Mouse (Mus musculus): ENCODE measurements at regions not wholly inside any gene's neighbourhood (a gene's known extent, or its start where the extent isn't known, plus 50 kb on each side); places are given as distances from the start of the nearest gene placed in this dataset.
A peak's percentile ranks its signal among the peaks of the same experiment; 100 is the strongest.
"Not testable (repeated sequence)": the region's sequence is repeated elsewhere in the genome, so short reads cannot be mapped to it uniquely, and the experiment has no call there.

- WGBS = 77% methylated on average over 8 of the region's 8 CpGs
- no peak overlapping the region for H3K4me3 ChIP-seq (ENCODE audit: low read depth, low read length)
- H3K9me3 ChIP-seq (ENCODE audit: control insufficient read depth, low read length) = no peaks in the 10 kb centered on the region
- no peaks in the 10 kb centered on the region for H3K36me3 ChIP-seq (ENCODE audit: control insufficient read depth, insufficient read depth, low read length)
- ATAC-seq (replicated peaks; ENCODE audit: low FRiP score, low TSS enrichment, low read depth) = no peak
- no peaks in the 10 kb centered on the region for H3K27me3 ChIP-seq (replicated peaks; ENCODE audit: control insufficient read depth, insufficient read depth, low read length)
- H3K4me1 ChIP-seq (replicated peaks; ENCODE audit: control insufficient read depth, insufficient read depth, low read length) = no peaks in the 10 kb centered on the region
- no peak overlapping the region for H3K4me2 ChIP-seq (ENCODE audit: low read length)
- DNase-seq (ENCODE audit: low spot score) = no peak
- no peak overlapping the region for H3K9ac ChIP-seq (ENCODE audit: low read length)
- no peak overlapping the region for H3K27ac ChIP-seq (ENCODE audit: low read depth)
Observed at GRCm38 (mm10) chr1:83970641-83971285, 393.2 kb downstream of the Pid1 start.

- not testable (repeated sequence) for ATAC-seq (replicated peaks; ENCODE audit: low FRiP score, low TSS enrichment, low read depth)
Observed at GRCm38 (mm10) chr1:83964631-83965030, 399.3 kb downstream of the Pid1 start.

GRCm38 (mm10) chr1:83961761-83962160 is 402.2 kb downstream of the Pid1 start:
- no peak for DNase-seq (ENCODE audit: low spot score)
- Histone ChIP-seq H3K9me3 (ENCODE audit: control insufficient read depth, low read length) (no peaks in the 10 kb centered on the region), H3K4me2 (ENCODE audit: low read length) (no peak overlapping the region), H3K27me3 (replicated peaks; ENCODE audit: control insufficient read depth, insufficient read depth, low read length) (no peaks in the 10 kb centered on the region), H3K27ac (ENCODE audit: low read depth) (no peak overlapping the region), H3K4me3 (ENCODE audit: low read depth, low read length) (no peak overlapping the region), H3K9ac (ENCODE audit: low read length) (no peak overlapping the region), H3K36me3 (ENCODE audit: control insufficient read depth, insufficient read depth, low read length) (no peaks in the 10 kb centered on the region), H3K4me1 (replicated peaks; ENCODE audit: control insufficient read depth, insufficient read depth, low read length) (no peaks in the 10 kb centered on the region)
- 91% methylated on average over 2 of the region's 2 CpGs for WGBS
- ATAC-seq (replicated peaks; ENCODE audit: low FRiP score, low TSS enrichment, low read depth) = no peak

More at GRCm38 (mm10) chr1:83964631-83965030, 399.3 kb downstream of the Pid1 start:
- not testable (repeated sequence) for H3K27me3 ChIP-seq (replicated peaks; ENCODE audit: control insufficient read depth, insufficient read depth, low read length); DNase-seq (ENCODE audit: low spot score); H3K4me1 ChIP-seq (replicated peaks; ENCODE audit: control insufficient read depth, insufficient read depth, low read length); H3K36me3 ChIP-seq (ENCODE audit: control insufficient read depth, insufficient read depth, low read length); H3K4me3 ChIP-seq (ENCODE audit: low read depth, low read length); H3K9ac ChIP-seq (ENCODE audit: low read length); H3K4me2 ChIP-seq (ENCODE audit: low read length); H3K27ac ChIP-seq (ENCODE audit: low read depth); H3K9me3 ChIP-seq (ENCODE audit: control insufficient read depth, low read length)

DNA sequence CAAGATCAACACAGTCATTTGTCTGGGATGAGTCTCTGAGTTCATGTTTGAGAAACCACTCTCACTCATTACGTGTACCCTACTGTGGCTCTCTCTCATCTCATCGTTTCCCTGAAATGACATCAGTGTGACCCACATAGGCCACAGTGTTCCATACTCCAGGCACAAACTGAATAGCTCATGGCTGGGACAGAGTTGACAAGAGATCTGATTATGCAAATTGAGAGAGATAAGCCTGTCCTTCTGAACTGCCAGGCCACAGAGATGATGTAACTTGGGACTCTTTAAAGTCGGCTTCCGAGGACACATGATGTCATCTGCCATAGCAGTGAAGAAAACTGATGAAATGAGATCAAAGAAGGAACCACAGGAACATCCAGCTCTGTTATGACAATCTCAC is 404.2 kb downstream of the Pid1 start:
- 85% methylated on average over 4 of the region's 4 CpGs for WGBS
- Histone ChIP-seq H3K36me3 (ENCODE audit: control insufficient read depth, insufficient read depth, low read length) (no peaks in the 10 kb centered on the region), H3K9me3 (ENCODE audit: control insufficient read depth, low read length) (no peaks in the 10 kb centered on the region), H3K4me1 (replicated peaks; ENCODE audit: control insufficient read depth, insufficient read depth, low read length) (no peaks in the 10 kb centered on the region), H3K27me3 (replicated peaks; ENCODE audit: control insufficient read depth, insufficient read depth, low read length) (no peaks in the 10 kb centered on the region), H3K4me2 (ENCODE audit: low read length) (no peak overlapping the region), H3K9ac (ENCODE audit: low read length) (no peak overlapping the region), H3K4me3 (ENCODE audit: low read depth, low read length) (no peak overlapping the region), H3K27ac (ENCODE audit: low read depth) (no peak overlapping the region)
- no peak for DNase-seq (ENCODE audit: low spot score)
- ATAC-seq (replicated peaks; ENCODE audit: low FRiP score, low TSS enrichment, low read depth) = no peak

DNA sequence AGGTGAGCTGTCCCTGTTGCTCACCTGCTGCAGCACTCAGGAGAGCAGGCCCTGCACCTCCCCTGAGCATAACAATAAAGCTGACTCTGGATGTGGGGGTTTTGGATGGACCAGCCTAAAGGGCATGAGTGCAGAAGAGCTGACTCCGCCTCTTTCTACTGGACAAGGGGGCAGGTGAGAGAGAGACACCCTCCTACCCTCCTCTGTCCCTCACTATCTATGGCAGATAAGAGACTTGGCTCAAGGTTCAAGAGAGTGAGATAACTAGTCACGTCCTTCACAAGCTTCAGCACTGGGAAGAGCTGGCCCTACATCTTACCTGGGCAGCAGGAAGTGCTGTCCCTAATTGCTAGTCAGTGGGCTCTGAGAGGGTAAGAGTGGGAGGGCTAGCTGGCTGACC is 441.1 kb downstream of the Pid1 start:
- WGBS = 71% methylated on average over 2 of the region's 2 CpGs
- H3K27ac ChIP-seq (ENCODE audit: low read depth) = no peak overlapping the region

GRCm38 (mm10) chr1:83915454-83915853 is 448.5 kb downstream of the Pid1 start:
- Histone ChIP-seq H3K4me3 (ENCODE audit: low read depth, low read length) (no peak overlapping the region), H3K27me3 (replicated peaks; ENCODE audit: control insufficient read depth, insufficient read depth, low read length) (no peaks in the 10 kb centered on the region), H3K36me3 (ENCODE audit: control insufficient read depth, insufficient read depth, low read length) (no peaks in the 10 kb centered on the region), H3K27ac (ENCODE audit: low read depth) (no peak overlapping the region), H3K4me1 (replicated peaks; ENCODE audit: control insufficient read depth, insufficient read depth, low read length) (no peaks in the 10 kb centered on the region), H3K9ac (ENCODE audit: low read length) (no peak overlapping the region), H3K4me2 (ENCODE audit: low read length) (no peak overlapping the region), H3K9me3 (ENCODE audit: control insufficient read depth, low read length) (no peaks in the 10 kb centered on the region)
- WGBS = 78% methylated on average over 5 of the region's 5 CpGs
- DNase-seq (ENCODE audit: low spot score) (no peak), ATAC-seq (replicated peaks; ENCODE audit: low FRiP score, low TSS enrichment, low read depth) (no peak)

More for the DNA sequence above, 441.1 kb downstream of the Pid1 start:
- Histone ChIP-seq H3K4me3 (ENCODE audit: low read depth, low read length) (no peak overlapping the region), H3K27me3 (replicated peaks; ENCODE audit: control insufficient read depth, insufficient read depth, low read length) (no peaks in the 10 kb centered on the region), H3K36me3 (ENCODE audit: control insufficient read depth, insufficient read depth, low read length) (no peaks in the 10 kb centered on the region), H3K4me1 (replicated peaks; ENCODE audit: control insufficient read depth, insufficient read depth, low read length) (no peaks in the 10 kb centered on the region), H3K9ac (ENCODE audit: low read length) (no peak overlapping the region), H3K9me3 (ENCODE audit: control insufficient read depth, low read length) (no peaks in the 10 kb centered on the region), H3K4me2 (ENCODE audit: low read length) (no peak overlapping the region)
- ATAC-seq (replicated peaks; ENCODE audit: low FRiP score, low TSS enrichment, low read depth) (peak; percentile 58), DNase-seq (ENCODE audit: low spot score) (no peak)

DNA sequence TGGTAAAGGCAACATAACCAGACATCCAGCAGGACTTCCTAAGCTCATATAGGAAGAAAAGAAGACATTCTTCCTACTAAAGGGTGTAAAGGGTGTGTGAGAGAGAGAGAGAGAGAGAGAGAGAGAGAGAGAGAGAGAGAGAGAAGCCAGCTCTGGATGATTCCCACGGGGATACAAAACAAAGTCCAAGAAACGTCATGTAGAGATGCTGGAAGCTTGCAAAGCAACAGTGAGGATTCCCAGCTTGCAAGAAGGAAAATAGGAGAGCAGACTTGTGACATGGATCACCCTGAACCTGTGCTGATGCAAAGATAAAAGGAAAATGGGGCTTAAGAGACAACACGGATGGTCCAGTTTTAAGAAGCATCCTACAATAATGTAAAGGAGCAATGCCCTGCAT is 456.6 kb downstream of the Pid1 start:
- Histone ChIP-seq H3K9ac (ENCODE audit: low read length) (no peak overlapping the region), H3K9me3 (ENCODE audit: control insufficient read depth, low read length) (no peaks in the 10 kb centered on the region), H3K4me1 (replicated peaks; ENCODE audit: control insufficient read depth, insufficient read depth, low read length) (peaks cover 6% of the 10 kb centered on the region), H3K4me2 (ENCODE audit: low read length) (no peak overlapping the region), H3K36me3 (ENCODE audit: control insufficient read depth, insufficient read depth, low read length) (no peaks in the 10 kb centered on the region), H3K4me3 (ENCODE audit: low read depth, low read length) (no peak overlapping the region), H3K27ac (ENCODE audit: low read depth) (no peak overlapping the region), H3K27me3 (replicated peaks; ENCODE audit: control insufficient read depth, insufficient read depth, low read length) (no peaks in the 10 kb centered on the region)
- DNase-seq (ENCODE audit: low spot score) = no peak
- no peak for ATAC-seq (replicated peaks; ENCODE audit: low FRiP score, low TSS enrichment, low read depth)
- WGBS = 48% methylated on average over 3 of the region's 3 CpGs

GRCm38 (mm10) chr1:83906906-83907305 is 457.1 kb downstream of the Pid1 start:
- ATAC-seq (replicated peaks; ENCODE audit: low FRiP score, low TSS enrichment, low read depth) = no peak
- no peaks in the 10 kb centered on the region for H3K9me3 ChIP-seq (ENCODE audit: control insufficient read depth, low read length)
- H3K9ac ChIP-seq (ENCODE audit: low read length) = no peak overlapping the region
- H3K4me3 ChIP-seq (ENCODE audit: low read depth, low read length) = no peak overlapping the region
- no peaks in the 10 kb centered on the region for H3K27me3 ChIP-seq (replicated peaks; ENCODE audit: control insufficient read depth, insufficient read depth, low read length)
- H3K27ac ChIP-seq (ENCODE audit: low read depth) = no peak overlapping the region
- H3K4me2 ChIP-seq (ENCODE audit: low read length) = no peak overlapping the region
- peaks cover 6% of the 10 kb centered on the region for H3K4me1 ChIP-seq (replicated peaks; ENCODE audit: control insufficient read depth, insufficient read depth, low read length)
- H3K36me3 ChIP-seq (ENCODE audit: control insufficient read depth, insufficient read depth, low read length) = no peaks in the 10 kb centered on the region
- DNase-seq (ENCODE audit: low spot score) = no peak

- WGBS = 86% methylated on average over 4 of the region's 4 CpGs
- Histone ChIP-seq H3K4me2 (ENCODE audit: low read length) (no peak overlapping the region), H3K4me1 (replicated peaks; ENCODE audit: control insufficient read depth, insufficient read depth, low read length) (0 out of 2 replicates have a peak, but pooled peaks cover 3% of the 10 kb centered on the region), H3K4me3 (ENCODE audit: low read depth, low read length) (no peak overlapping the region), H3K27me3 (replicated peaks; ENCODE audit: control insufficient read depth, insufficient read depth, low read length) (no peaks in the 10 kb centered on the region), H3K27ac (ENCODE audit: low read depth) (no peak overlapping the region), H3K9me3 (ENCODE audit: control insufficient read depth, low read length) (no peaks in the 10 kb centered on the region), H3K9ac (ENCODE audit: low read length) (no peak overlapping the region), H3K36me3 (ENCODE audit: control insufficient read depth, insufficient read depth, low read length) (no peaks in the 10 kb centered on the region)
- ATAC-seq (replicated peaks; ENCODE audit: low FRiP score, low TSS enrichment, low read depth) (no peak), DNase-seq (ENCODE audit: low spot score) (no peak)
Observed at GRCm38 (mm10) chr1:83900135-83900534, 463.8 kb downstream of the Pid1 start.

Measured in intestine, embryonic 14.5 days (tissue).